Mouse (Mus musculus) hindbrain, embryonic 13.5 days (tissue): ENCODE measurements around the gene Cdyl. TPM values are rescaled to one million over a fixed set of nuclear protein-coding genes. Genes with fewer than 3 reads are reported as not detected.

Source experiments
- ATAC-seq: fragments of 200-750 bp; cut with Nextera tagmentation; 2 replicates; pipeline ENCODE4 v1.8.0; 2017; ENCODE audit warnings: moderate TSS enrichment; ENCODE audit not compliant: low FRiP score
- H3K27ac ChIP-seq: fragments of 300-500 bp; sonication (generic); 2 replicates; pipeline ENCODE4 v1.5.1; 2015; ENCODE audit warnings: inconsistent platforms, mild to moderate bottlenecking, moderate library complexity
- H3K27me3 ChIP-seq: fragments of 300-500 bp; sonication (generic); 2 replicates; pipeline ENCODE4 v1.6.1; 2015; ENCODE audit warnings: mild to moderate bottlenecking, inconsistent platforms
- H3K36me3 ChIP-seq: fragments of 300-500 bp; sonication (generic); 2 replicates; pipeline ENCODE4 v1.6.1; 2015; ENCODE audit warnings: mild to moderate bottlenecking, inconsistent platforms
- H3K4me1 ChIP-seq: fragments of 300-500 bp; sonication (generic); replicated peaks from 2 replicates; pipeline ENCODE4 v1.6.1; 2015; ENCODE audit warnings: inconsistent platforms
- H3K4me2 ChIP-seq: fragments of 300-500 bp; sonication (generic); 2 replicates; pipeline ENCODE4 v1.6.1; 2015; ENCODE audit warnings: inconsistent platforms, mild to moderate bottlenecking, moderate library complexity
- H3K4me3 ChIP-seq: fragments of 300-500 bp; sonication (generic); 2 replicates; pipeline ENCODE4 v1.5.1; 2015; ENCODE audit warnings: mild to moderate bottlenecking, inconsistent platforms
- H3K9ac ChIP-seq: fragments of 300-500 bp; sonication (generic); 2 replicates; pipeline ENCODE4 v1.6.1; 2015; ENCODE audit warnings: mild to moderate bottlenecking, inconsistent platforms
- H3K9me3 ChIP-seq: fragments of 300-500 bp; sonication (generic); 2 replicates; pipeline ENCODE4 v1.6.1; 2016; ENCODE audit warnings: inconsistent platforms
- WGBS: fragments of 180-500 bp; shearing (Covaris S2); methylation state at CpG from one replicate; pipeline ENCODE4 v1.1.7; 2015; 5-methylcytosine and 5-hydroxymethylcytosine counted together
- polyA plus RNA-seq: library from polyadenylated mRNA; unstranded; fragments of >200 nt; fragmentation: Nextera tagmentation; extraction: Ambion mirVana; gene quantifications from 2 replicates; pipeline ENCODE4 v1.2.1, GENCODE M21; 2015

The Cdyl gene
- polyA plus RNA-seq, 1 experiment from 2014 or later: 5.8 TPM

- H3K4me1 ChIP-seq: no peaks in the 10 kb centered on the region
- ATAC-seq: no peak
- H3K4me2 ChIP-seq: no peak overlapping the region
- no peak overlapping the region for H3K9ac ChIP-seq
- no peaks in the 10 kb centered on the region for H3K9me3 ChIP-seq
- no peaks in the 10 kb centered on the region for H3K27me3 ChIP-seq
- H3K4me3 ChIP-seq: no peak overlapping the region
- no peak overlapping the region for H3K27ac ChIP-seq
- H3K36me3 ChIP-seq: no peaks in the 10 kb centered on the region
- 88% methylated on average over 4 of the region's 4 CpGs for WGBS
These were observed 6.8 kb upstream of the Cdyl start for GRCm38 (mm10) chr13:35652851-35653250.

- Histone ChIP-seq H3K27me3 (no peaks in the 10 kb centered on the region), H3K27ac (no peak overlapping the region), H3K36me3 (no peaks in the 10 kb centered on the region), H3K9ac (no peak overlapping the region), H3K4me2 (no peak overlapping the region), H3K9me3 (no peaks in the 10 kb centered on the region), H3K4me1 (no peaks in the 10 kb centered on the region), H3K4me3 (no peak overlapping the region)
- no peak for ATAC-seq
- 90% methylated on average over 2 of the region's 2 CpGs for WGBS
These were observed 2.8 kb upstream of the Cdyl start for GRCm38 (mm10) chr13:35656853-35657252.

GRCm38 (mm10) chr13:35665456-35665855, 5.8 kb downstream of the Cdyl start:
- 87% methylated on average over 3 of the region's 3 CpGs for WGBS
- Histone ChIP-seq H3K9me3 (no peaks in the 10 kb centered on the region), H3K27me3 (no peaks in the 10 kb centered on the region), H3K4me3 (no peak overlapping the region), H3K27ac (no peak overlapping the region), H3K4me1 (no peaks in the 10 kb centered on the region), H3K9ac (no peak overlapping the region), H3K4me2 (no peak overlapping the region), H3K36me3 (no peaks in the 10 kb centered on the region)
- no peak for ATAC-seq

GRCm38 (mm10) chr13:35669910-35670469, 10.4 kb downstream of the Cdyl start:
- no peaks in the 10 kb centered on the region for H3K9me3 ChIP-seq
- H3K4me3 ChIP-seq: no peak overlapping the region
- no peak overlapping the region for H3K4me2 ChIP-seq
- H3K36me3 ChIP-seq: no peaks in the 10 kb centered on the region
- 85% methylated on average over 4 of the region's 4 CpGs for WGBS
- peaks cover 8% of the 10 kb centered on the region; the same call in 1 of the 2 replicates for H3K4me1 ChIP-seq
- H3K9ac ChIP-seq: no peak overlapping the region
- ATAC-seq: no peak
- no peak overlapping the region for H3K27ac ChIP-seq
- H3K27me3 ChIP-seq: no peaks in the 10 kb centered on the region

GRCm38 (mm10) chr13:35670875-35671274, 11.2 kb downstream of the Cdyl start:
- Histone ChIP-seq H3K27me3 (no peaks in the 10 kb centered on the region), H3K9ac (no peak overlapping the region), H3K4me2 (no peak overlapping the region), H3K4me3 (no peak overlapping the region), H3K9me3 (no peaks in the 10 kb centered on the region), H3K4me1 (peaks cover 8% of the 10 kb centered on the region; the same call in 1 of the 2 replicates), H3K36me3 (no peaks in the 10 kb centered on the region), H3K27ac (no peak overlapping the region)
- no peak; the same call in 1 of the 2 replicates for ATAC-seq
- 30% methylated on average over 4 of the region's 4 CpGs for WGBS

- Histone ChIP-seq H3K9ac (no peak overlapping the region), H3K4me2 (no peak overlapping the region), H3K4me1 (no peaks in the 10 kb centered on the region), H3K27ac (no peak overlapping the region), H3K4me3 (no peak overlapping the region), H3K9me3 (no peaks in the 10 kb centered on the region), H3K27me3 (no peaks in the 10 kb centered on the region), H3K36me3 (no peaks in the 10 kb centered on the region)
- 95% methylated on average over 1 of the region's 1 CpGs for WGBS
- no peak for ATAC-seq
These were observed 17.3 kb downstream of the Cdyl start for GRCm38 (mm10) chr13:35676921-35677320.

GRCm38 (mm10) chr13:35677433-35678051, 17.9 kb downstream of the Cdyl start:
- H3K36me3 ChIP-seq: no peaks in the 10 kb centered on the region
- no peak overlapping the region for H3K4me2 ChIP-seq
- H3K27me3 ChIP-seq: no peaks in the 10 kb centered on the region
- no peak overlapping the region for H3K9ac ChIP-seq
- no peaks in the 10 kb centered on the region for H3K4me1 ChIP-seq
- no peak overlapping the region for H3K27ac ChIP-seq
- ATAC-seq: no peak
- H3K4me3 ChIP-seq: no peak overlapping the region
- no peaks in the 10 kb centered on the region for H3K9me3 ChIP-seq
- 80% methylated on average over 7 of the region's 7 CpGs for WGBS

GRCm38 (mm10) chr13:35678691-35679090, 19.1 kb downstream of the Cdyl start:
- H3K4me2 ChIP-seq: no peak overlapping the region
- 91% methylated on average over 6 of the region's 6 CpGs for WGBS
- no peak for ATAC-seq
- H3K27me3 ChIP-seq: no peaks in the 10 kb centered on the region
- H3K27ac ChIP-seq: no peak overlapping the region
- H3K36me3 ChIP-seq: no peaks in the 10 kb centered on the region
- H3K9ac ChIP-seq: no peak overlapping the region
- no peaks in the 10 kb centered on the region for H3K9me3 ChIP-seq
- no peak overlapping the region for H3K4me3 ChIP-seq
- H3K4me1 ChIP-seq: no peaks in the 10 kb centered on the region

GRCm38 (mm10) chr13:35681361-35681760, 21.7 kb downstream of the Cdyl start:
- Histone ChIP-seq H3K4me3 (no peak overlapping the region), H3K4me1 (no peaks in the 10 kb centered on the region), H3K4me2 (no peak overlapping the region), H3K9me3 (no peaks in the 10 kb centered on the region), H3K27ac (no peak overlapping the region), H3K9ac (no peak overlapping the region), H3K27me3 (no peaks in the 10 kb centered on the region), H3K36me3 (no peaks in the 10 kb centered on the region)
- no peak for ATAC-seq
- whole genome bisulfite sequencing: 90% methylated on average over 3 of the region's 3 CpGs

GRCm38 (mm10) chr13:35686273-35686672, 26.6 kb downstream of the Cdyl start:
- H3K27me3 ChIP-seq: no peaks in the 10 kb centered on the region
- H3K9ac ChIP-seq: no peak overlapping the region
- H3K4me1 ChIP-seq: no peaks in the 10 kb centered on the region
- no peak overlapping the region for H3K27ac ChIP-seq
- no peaks in the 10 kb centered on the region for H3K36me3 ChIP-seq
- H3K4me3 ChIP-seq: no peak overlapping the region
- ATAC-seq: no peak
- no peaks in the 10 kb centered on the region for H3K9me3 ChIP-seq
- WGBS: 74% methylated on average over 8 of the region's 8 CpGs
- H3K4me2 ChIP-seq: no peak overlapping the region

GRCm38 (mm10) chr13:35689560-35689959, 29.9 kb downstream of the Cdyl start:
- Histone ChIP-seq H3K4me1 (no peaks in the 10 kb centered on the region), H3K27ac (no peak overlapping the region), H3K36me3 (no peaks in the 10 kb centered on the region), H3K27me3 (no peaks in the 10 kb centered on the region), H3K4me2 (no peak overlapping the region), H3K9me3 (no peaks in the 10 kb centered on the region), H3K4me3 (no peak overlapping the region), H3K9ac (no peak overlapping the region)
- ATAC-seq: no peak
- 90% methylated on average over 3 of the region's 3 CpGs for WGBS

- no peak overlapping the region for H3K4me3 ChIP-seq
- 89% methylated on average over 4 of the region's 4 CpGs for WGBS
- no peaks in the 10 kb centered on the region for H3K27me3 ChIP-seq
- no peaks in the 10 kb centered on the region for H3K9me3 ChIP-seq
- H3K36me3 ChIP-seq: no peaks in the 10 kb centered on the region
- H3K27ac ChIP-seq: no peak overlapping the region
- H3K4me1 ChIP-seq: no peaks in the 10 kb centered on the region
- H3K4me2 ChIP-seq: no peak overlapping the region
- no peak for ATAC-seq
- H3K9ac ChIP-seq: no peak overlapping the region
These were observed 58.0 kb downstream of the Cdyl start for GRCm38 (mm10) chr13:35717658-35718057.

- Histone ChIP-seq H3K36me3 (no peaks in the 10 kb centered on the region), H3K27ac (no peak overlapping the region), H3K9me3 (no peaks in the 10 kb centered on the region), H3K4me2 (no peak overlapping the region), H3K9ac (no peak overlapping the region), H3K4me3 (no peak overlapping the region), H3K4me1 (no peaks in the 10 kb centered on the region), H3K27me3 (no peaks in the 10 kb centered on the region)
- WGBS: 83% methylated on average over 6 of the region's 6 CpGs
- no peak for ATAC-seq
These were observed 59.9 kb downstream of the Cdyl start for GRCm38 (mm10) chr13:35719581-35719980.
